Mouse (Mus musculus) liver, postnatal 0 days (tissue): ENCODE data around the gene Nr2e3.

Experiments used
- CTCF ChIP-seq: sonication (generic); IDR thresholded peaks from 2 replicates; pipeline ENCODE4 v1.5.1; 2016; ENCODE audit warnings: antibody characterized with exemption, low read depth
- EP300 ChIP-seq: IDR thresholded peaks from 2 replicates; pipeline ENCODE4 v1.6.1; 2016; ENCODE audit warnings: antibody characterized with exemption, low read depth, mild to moderate bottlenecking

- TF ChIP-seq CTCF (no peak), EP300 (no peak)
Measured at GRCm38 (mm10) chr9:59955199-59955598, 5.3 kb downstream of the Nr2e3 start.
